Mouse (Mus musculus): ENCODE measurements at regions not wholly inside any gene's neighbourhood (a gene's known extent, or its start where the extent isn't known, plus 50 kb on each side); places are given as distances from the start of the nearest gene placed in this dataset.
"Not testable (repeated sequence)": the region's sequence is repeated elsewhere in the genome, so short reads cannot be mapped to it uniquely, and the experiment has no call there.

DNA sequence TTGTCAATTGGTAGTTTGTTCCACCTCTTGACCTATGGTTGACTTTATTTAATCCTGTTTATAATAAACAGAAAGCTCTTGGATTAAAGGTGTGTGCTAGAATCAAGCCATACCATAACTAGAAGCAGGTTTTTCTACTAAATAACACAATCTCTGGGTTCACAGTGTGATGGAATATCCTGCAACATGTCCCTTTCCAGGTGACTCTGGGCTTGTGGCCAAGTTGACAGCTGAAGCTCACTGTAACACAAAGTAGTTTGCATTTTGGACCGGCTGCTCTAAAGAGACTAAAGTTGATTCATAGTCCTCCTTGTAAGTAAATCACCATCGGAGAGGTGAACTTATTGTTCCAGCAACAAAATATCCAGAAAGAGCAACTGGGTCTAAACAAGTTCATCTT is 149.3 kb upstream of the Kctd3 start:
- DNase-seq: peak; percentile 84 to 87

DNA sequence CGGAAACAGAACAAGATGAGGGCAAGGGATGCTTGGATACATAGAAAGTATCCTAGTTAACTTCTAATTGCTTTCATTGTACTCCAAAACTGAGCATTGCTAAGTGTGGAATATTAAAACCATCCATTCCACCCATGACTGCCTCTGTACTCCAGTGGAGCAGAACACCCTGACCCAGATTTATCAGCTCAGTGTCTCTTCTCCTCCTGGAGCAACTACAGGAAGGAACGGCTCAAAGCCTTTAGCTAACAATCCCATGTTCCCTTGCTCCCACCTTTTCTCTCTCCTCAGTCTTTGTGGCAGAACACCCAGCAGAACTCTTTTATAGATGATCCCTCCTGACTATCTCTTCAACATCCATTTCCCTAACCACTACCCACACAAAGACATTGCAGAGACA is 146.7 kb upstream of the Kctd3 start:
- no peak for DNase-seq

DNA sequence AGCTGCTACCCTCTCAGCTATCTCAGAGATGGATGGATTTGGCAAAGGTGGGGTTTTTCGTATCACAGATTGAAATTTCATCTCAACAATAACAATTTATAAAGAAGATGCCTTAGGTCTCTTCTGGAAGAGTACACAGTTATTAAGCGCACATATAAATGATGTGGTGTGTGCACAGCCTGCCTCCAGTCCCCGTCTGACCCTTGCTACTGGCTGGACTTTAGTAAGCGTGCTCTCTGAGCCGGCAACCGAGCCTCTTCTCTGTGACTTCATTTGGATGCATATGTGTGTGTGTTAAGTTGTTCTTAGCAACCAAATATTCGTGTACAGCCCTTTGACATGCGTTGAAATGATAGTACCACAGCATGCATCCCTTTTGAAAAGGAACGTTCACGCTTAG is 145.5 kb upstream of the Kctd3 start:
- no peak for DNase-seq

DNA sequence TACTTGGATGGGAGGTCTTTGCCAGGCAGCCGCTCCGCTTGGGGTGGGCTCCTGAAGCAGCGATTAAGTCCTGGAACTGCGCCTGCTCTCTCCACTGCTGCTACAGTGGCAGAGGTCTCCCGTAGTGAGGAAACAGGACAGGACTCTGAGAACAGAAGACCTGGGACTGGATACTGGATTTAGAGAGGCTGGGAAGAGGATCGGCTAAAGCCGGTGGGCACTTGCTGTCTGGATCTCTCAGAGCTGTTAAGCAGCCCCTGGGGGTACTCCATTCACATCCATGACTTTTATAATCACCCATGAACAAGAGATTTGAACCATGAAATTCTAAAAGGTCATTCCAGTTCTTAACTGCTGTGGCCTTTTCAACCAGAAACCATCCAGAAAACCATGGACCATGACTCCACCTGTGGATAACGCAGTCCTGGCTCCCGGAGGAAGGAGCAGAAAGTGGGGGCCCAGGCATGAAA is 135.4 kb upstream of the Kctd3 start:
- no peak for DNase-seq

DNA sequence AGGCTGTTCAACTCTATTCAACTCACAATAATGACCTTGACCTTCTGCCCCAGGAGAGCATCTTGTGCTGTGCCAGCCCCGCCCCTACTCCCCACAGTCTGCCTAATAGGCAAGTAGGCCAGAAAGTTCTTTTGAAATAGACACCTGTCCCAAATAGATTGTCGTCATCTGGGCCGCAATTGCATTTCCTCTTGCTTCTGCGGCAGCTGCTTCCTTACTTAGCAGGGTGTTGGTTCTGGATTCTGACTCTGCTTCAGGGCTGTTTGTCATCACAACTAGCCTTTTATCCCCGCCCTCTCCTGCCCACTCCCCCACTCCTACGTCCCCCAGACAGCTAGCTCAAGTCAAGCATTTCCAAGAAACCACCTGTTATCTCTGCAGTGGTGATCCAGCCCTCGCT is 134.9 kb upstream of the Kctd3 start:
- no peak for DNase-seq

DNA sequence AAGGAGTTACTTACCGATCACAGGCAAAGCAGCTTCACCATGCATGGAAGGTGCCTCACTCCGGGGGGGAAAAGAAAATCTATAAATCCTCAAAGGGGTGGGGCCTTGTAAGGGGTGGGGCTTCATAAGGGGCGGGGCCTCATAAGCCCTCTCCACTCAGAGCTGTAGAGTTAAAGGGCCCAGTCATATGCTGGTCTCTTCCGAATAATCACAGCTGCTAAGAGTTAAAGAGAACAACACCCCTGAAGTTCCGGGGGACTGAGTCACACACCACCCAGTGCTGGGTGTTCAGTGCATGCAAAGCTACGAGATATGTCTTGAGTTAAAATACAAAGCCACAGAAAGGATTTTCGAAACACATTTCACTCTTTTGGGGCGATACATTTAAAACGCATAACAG is 134.1 kb upstream of the Kctd3 start:
- DNase-seq: no peak

DNA sequence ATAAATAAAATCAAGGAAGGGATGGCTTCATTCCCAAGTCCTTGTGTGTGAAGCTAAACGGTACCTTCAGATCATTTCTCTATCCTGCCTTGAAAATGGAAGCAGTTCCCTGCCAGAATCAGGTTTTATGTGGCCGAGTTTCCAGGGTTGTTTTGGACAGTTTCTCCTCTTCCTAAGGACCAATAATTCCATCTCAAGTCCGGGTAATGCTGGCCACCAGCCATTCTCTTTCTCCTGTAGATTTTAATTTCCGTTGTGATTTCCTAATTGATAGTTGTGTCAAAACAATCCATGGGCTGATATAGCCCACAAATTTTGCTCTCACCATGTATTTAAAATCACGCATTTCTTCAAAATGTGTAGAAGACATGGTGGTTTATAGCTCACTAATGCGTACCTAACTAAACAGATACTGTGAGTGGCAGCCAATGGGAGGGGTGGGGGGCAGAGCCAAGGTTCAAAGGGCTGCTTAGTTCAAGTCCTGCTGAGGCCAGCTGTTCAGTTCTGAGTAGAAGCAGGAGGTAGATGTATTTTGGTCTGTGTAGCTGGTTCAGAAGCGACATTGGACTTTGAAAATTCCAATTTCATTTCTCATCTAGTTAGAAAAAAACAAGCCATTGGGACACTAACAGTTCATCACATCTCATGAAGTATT is 129.2 kb upstream of the Kctd3 start:
- DNase-seq: peak; percentile 62 to 72

DNA sequence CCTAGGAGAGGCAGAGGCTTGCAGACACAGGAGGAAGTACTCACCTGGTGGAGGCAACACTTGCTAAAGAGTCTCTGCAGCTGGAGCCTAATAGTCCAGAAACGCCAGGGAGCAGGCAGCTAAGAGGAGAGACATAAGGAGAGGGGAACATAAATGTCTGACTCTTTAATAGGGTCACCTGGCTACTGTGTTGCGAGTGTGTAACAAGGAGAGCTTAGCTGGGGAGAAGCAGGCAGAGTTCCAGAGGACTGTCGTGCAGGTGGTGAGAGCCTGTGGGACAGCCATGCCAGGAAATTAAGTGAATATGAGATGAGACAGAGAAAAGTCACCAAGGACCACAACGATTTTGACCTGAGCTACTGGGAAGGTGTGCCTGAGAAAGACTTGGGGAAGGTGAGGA is 128.2 kb upstream of the Kctd3 start:
- DNase-seq: peak; percentile 54 to 72

DNA sequence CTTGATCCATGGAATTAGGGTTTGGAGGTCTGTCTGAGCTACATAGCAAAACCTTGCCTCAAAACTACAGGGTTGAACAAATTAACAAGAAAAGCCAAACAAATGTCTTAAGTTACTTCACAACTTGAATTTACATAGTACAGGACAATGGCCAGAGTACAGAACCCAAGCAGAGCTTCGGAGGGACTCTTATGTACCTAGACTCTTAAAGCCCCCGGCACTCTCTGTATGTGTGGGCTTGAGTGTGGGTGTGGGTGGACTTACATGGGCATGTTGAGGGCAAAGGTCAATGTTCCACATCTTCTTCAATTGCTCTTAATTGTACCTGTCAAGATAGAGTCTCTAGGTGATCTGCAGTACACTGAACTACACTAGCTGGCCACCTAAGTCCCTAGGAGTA is 121.1 kb upstream of the Kctd3 start:
- DNase-seq: no peak

DNA sequence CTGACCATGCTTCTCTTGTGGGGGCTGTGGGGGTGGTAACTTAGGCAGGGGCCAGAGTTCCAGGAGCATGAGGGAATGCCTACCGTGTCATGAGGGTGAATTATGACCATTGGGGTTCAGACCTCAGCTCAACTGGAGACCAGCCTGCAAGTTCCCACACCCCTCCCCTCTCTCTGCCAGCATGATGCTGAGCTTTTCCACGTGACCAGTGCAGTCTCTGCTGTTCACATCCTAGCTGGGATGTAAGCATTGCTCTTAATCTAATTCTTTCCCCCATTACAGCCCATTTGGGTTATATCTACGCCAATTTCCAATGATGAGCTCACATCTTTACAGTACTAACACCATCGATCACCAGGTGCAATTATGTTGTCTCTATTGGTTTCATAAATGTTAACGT is 120.6 kb upstream of the Kctd3 start:
- DNase-seq: not testable (repeated sequence)

DNA sequence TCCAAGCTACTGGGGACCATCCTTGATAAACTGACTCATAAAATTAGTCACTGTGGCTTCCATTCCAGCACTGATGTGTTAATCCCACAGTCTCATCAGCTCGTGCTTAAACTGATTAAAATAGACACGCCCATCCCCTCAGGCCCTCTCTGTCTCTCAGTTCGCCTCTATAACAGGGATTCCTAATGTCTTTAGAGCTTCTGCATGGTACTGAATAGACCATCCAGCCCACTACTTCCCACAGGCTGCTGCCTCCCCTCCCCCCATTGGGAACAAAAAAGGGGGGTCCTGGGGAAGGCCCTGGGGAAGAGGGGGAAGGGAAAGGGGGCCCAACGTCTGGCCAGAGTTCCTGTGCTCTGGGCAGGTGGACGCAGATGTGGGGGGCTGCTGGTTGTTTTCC is 119.7 kb upstream of the Kctd3 start:
- DNase-seq: no peak

DNA sequence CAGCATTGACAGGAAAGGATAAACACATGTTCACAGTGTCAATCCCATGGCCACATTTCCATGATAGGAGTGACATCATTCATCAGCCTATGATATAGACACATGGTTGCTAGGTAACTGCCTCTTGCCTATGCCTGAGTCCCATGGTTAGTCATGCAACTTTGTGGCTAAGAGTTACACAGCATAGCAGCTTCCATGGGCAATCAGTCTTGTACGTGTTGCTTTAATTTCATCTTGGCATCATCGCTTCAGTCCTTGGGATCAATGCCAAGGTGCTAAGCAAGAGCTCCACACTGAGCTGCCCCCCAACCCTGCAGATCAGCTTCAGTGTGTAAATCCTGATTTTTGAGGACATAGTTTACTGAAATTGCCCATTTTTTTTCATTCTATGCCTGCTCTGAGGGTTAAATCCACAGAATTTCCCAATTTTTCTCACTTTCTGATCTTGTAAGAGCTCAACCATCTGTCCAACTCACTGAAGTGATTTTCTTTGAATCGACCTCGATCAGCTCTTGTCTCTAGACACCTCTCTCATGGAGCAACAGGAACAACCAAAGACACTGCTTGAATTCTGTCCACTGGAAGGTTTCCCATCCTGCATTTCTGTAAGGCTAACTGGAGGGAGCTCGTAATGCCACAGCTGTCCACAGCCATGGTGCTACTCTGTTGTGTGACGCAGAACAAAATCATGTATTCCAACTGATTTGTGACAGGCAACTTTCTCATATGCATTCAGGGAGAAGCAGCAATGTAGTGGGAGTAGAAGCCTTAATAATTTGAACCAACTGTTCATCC is 112.5 kb upstream of the Kctd3 start:
- DNase-seq: peak; percentile 60 to 63

DNA sequence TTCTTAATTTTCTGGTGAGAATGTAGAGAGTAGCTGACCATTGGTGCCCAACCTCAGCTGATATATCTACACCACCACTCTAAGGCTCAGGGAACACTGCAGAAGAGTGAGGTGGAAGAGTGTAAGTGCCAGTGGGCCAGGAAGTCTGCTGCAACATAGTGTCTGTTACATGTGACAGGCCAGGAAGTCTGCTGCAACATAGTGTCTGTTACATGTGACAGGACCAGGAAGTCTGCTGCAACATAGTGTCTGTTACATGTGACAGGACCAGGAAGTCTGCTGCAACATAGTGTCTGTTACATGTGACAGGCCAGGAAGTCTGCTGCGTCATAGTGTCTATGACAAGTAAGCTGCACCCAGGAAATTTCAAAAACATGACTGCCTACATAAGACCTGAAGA is 111.4 kb upstream of the Kctd3 start:
- DNase-seq: not testable (repeated sequence)

DNA sequence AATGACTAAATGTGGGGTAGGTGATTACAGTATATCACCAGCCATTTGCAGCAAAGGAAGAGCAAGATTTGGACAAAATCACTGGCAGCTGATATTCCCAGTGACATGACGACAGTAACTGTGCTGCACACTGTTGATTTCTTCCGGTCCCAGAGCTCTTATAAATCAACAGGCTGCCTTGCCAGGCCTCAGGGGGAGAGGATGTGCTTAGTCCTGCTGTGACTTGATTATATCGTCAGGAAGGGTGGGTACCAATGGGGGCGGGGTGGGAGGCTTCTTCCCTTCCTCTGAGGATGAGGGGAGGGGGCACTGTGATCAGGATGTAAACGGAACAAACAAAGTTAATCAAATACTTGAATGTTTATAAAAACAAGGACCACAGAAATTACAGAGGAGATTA is 110.9 kb upstream of the Kctd3 start:
- DNase-seq: no peak

DNA sequence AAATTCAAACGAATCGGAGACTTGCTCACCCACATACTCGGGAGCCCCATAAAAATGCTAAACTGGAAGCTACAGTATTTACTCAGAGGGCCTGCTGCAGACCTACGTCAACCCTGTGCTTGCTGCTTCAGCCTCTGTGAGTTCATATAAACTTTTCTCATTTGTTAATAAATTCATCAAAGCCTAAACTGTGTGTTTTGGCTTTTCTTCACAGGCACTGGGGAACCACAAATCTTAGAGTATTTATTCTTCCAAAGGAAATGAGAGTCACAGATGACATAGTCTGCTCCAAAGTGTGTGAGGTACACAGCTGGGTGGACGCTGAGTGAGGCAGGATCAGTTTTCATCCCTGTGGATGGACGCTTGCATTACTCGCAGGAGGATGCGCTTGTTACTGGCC is 108.3 kb upstream of the Kctd3 start:
- DNase-seq: peak in 1 of 2 experiments; percentile 36

DNA sequence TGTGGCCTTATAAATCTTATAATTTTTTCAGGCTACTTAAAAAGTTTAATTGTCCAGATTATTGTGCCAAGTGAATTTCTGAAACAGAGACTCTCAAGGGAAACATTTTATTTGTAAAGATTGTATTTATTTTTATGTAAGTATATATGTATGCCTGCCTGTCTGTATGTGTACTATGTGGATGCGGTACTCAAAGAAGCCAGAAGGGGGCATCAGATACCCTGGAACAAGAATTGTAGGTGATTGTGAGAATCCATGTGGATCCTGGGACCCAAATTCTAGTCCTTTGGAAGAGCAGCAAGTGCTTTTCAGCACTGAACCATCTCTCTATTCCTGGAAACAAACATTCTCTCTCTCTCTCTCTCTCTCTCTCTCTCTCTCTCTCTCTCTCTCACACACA is 107.6 kb upstream of the Kctd3 start:
- peak in 1 of 2 experiments; percentile 43 for DNase-seq

DNA sequence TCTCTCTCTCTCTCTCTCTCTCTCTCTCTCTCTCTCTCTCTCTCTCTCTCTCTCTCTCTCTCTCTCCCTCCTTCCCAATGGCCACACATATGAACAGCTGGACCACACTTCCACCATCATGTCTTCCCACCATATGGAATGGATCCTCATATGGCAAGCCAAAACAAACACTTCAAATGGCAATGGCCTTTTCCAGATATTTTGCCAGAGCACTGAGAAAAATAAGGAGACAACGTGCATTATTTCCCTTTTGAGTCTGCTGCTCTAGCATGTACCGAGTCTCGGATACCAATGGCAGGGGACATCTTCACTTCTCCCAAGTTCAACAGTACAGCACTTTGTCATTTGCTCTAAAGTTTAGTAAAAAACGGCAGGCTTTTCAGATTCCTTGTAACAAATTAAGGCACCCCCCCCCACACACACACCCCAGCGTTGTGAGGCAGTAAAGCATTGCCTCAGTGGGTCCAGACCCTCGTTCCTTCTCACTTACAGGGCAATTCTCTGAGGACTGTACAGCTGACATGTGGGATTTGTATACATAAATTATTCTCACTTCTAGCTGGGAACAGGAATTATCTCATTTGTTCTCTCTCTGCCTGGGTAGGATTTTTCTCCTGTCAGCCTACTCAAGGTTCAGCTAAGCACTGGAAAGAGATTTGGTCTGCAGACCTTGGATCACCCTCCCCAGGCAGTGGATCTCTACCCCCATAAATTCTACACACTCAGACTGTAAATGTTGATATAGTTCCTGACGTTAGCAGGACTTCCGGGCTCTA is 100.8 kb upstream of the Kctd3 start:
- no peak for DNase-seq

DNA sequence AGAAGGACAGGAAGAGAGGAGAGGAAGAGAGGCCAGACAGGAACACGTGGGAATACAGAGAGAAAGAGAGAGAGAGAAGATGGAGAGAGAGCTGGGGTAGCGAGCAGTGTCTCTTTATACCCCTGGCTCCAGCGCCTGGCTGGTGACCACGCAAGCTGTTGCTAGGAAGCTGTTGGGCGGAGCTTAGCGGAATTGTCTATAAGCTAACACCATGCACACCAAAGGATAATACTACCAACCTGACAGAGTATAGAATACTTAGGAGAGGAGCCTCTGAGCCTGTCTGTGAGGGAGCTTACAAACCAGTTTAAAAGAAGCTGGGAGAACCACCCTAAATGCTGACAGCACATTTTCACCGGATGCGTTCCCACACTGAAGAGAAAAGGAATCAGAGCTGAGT is 100.2 kb upstream of the Kctd3 start:
- peak; percentile 48 to 58 for DNase-seq

DNA sequence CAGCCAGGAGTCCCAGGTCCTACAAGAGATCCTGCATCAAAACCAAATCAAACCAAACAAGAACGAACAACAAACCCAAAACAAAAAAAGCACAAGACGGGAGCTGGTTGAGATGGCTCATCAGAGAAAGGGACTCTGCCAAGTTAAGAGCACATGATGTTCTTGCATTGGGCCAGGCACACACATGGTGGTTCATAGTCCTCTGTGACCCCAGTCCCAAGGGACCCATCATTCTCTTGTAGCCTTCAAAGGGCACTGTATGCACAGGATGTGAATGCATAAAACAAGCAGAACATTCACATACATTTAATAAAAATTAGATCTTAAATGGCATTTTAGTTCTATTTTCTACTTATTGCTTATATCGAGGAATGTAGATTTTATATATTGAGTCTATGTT is 99.5 kb upstream of the Kctd3 start:
- no peak for DNase-seq

DNA sequence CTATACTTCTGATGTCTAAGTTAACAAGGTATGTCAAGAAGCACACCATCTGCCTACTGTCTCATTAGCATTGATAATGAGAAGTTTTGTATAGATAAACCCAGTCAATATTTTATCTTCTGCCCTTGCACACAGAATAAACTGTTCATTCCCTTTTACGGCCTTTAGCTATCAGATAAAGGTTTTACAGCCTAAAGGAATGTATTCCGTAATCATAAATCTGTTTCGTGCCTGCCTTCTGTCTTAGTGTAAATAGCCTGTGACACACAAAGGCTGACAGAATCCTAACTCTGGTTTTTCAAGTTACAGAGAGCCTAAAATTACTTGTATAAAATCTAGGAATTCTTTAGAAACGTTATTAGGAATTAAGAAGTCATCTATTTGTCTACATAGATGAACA is 97.6 kb upstream of the Kctd3 start:
- no peak for DNase-seq

DNA sequence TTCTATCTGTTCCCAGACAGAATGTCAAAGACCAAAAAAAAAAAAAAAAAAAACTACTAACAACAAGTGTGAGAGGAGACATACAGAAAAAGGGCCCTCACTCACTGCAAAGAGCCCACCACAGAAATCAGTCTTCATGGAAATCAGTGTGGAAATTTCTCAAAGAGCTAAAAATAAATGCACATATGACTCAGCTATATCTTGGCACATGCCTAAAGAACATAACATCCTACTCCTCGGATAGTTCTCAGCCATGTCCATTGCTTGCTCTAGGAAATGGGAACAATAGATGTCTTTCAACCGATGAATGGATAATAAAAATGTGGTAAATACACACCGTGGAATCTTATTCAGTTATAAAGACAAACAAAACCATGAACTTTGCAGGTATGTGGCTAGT is 95.1 kb upstream of the Kctd3 start:
- no peak for DNase-seq

DNA sequence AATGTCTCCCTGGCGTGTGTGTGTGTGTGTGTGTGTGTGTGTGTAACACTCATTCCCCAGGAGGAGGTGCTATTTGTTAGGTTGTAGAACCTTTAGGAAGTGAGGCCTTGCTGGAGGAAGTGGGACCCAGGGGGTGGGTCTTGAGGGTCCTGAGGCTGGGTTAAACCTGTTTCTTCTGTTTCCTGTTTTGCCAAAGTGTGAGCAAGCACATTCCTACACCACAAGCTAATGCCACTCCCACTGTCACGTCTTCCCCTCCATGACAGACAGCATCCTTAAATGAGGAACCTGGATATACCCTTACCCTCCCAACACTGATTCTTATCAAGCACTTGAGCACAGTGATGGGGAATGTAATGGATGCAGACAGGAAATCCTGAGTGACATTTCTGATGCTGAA is 91.5 kb upstream of the Kctd3 start:
- DNase-seq: no peak

DNA sequence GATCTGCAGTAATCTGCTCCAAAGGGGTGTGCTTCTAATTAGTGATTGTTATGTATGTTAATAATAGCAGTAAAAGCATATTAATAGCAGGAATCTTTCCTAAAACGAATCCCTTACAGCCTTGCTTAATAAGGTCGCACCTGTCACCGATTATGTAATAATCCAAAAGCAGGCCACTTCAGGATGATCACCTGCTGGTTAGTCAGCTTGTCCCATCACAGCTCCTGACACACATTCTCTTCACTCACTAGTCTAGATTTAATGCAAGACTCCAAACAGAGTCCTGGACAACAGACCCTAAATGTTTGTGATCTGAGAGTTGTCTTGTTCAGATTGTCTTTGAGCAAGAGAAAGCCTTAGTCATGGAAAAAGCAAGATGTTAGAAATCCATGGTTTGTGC is 85.2 kb upstream of the Kctd3 start:
- DNase-seq: no peak

DNA sequence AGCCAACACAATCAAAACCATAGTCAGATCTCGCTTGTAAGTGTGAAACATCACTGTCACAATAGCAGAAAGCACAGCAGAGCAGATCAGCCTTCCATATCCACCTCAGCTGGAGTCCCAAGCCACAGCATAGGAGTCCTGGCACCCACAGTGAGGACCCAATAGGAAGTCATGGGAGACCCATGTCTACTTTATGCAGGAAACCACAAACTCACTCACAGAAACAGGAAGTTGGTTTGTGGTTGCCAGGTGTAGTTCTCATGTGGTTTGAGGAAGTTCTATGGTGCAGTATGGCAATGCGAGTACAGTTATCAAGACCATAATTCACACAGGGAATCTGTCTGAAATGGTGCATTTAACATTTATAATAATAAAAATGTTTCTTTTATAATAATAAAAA is 77.6 kb upstream of the Kctd3 start:
- no peak for DNase-seq

Measured in cerebellum, postnatal 14 days (tissue).